Mouse (Mus musculus): ENCODE measurements around the gene Usf1.

DNA sequence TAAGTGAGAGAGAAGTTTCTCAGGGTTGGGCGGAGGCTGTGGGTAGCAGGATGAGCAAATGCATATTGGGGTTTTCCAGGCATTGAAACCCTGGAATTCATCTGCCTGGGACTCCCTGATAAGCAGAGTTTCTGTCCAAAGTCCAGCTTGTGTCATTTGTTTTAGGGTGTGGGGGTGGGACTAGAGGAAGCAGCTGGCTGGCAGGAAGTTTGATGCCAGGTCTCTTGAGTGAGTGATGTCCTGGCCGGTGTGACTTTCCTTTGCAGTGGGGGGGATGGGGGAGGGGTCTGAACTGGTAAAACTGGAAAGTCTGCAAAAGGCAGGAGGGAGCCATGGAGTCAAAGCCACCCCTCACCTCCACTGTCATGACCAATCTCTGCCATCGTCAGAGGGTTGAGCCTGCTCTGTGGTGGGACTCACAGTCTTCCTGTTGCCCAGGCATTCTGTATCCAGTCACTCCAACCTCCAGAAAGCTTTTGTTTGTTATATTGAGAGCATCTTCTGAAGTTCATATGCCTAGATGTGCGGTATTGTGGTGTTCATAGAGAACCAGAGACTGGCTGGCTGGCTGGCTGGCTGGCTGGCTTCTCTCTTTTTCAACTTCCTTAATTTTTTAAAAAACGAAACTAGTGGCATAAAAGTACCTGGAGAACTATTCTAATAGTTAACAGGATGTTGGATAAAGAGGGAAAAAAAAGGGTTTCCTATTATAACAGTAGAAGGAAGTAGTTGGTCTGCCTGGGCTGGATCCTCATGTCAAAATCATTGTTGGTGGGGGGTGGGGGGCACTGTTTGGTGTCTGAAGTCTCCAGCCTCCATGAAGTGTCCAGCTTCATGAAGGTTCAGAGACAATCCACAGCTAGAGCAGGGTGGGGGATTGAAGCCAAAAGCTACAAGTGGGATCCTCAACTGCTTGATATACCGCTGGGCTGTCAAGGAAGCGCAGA is 30.6 kb downstream of the Usf1 start:
- TF ChIP-seq CTCF (IDR thresholded peaks at IDR 0.05; ENCODE audit: insufficient read depth, low read depth, low read length) (no peak), POLR2A (IDR thresholded peaks at IDR 0.05; ENCODE audit: insufficient read depth, low read depth, low read length) (no peak)

All from olfactory bulb, adult 2 months (tissue).